8 mouse cellular contexts compared by ENCODE assay signal in genomic region chr11:77783747-77784646, GRCm38 (mm10). TPM values are rescaled to one million over a fixed set of nuclear protein-coding genes. Genes with fewer than 3 reads are reported as not detected.
DNase-seq lines count a peak whose midpoint lies in the region; ATAC-seq and TF ChIP-seq lines count a peak whose summit lies in the region.

No protein-coding gene starts in this region.

- peak overlapping the region; percentile 90 for H3K27ac ChIP-seq in heart, postnatal 0 days (ENCODE audit: low read depth)
- H3K27ac ChIP-seq in limb, embryonic 14.5 days (replicated peaks; ENCODE audit: low read depth, low read length) = peak overlapping the region; percentile 73
- H3K27ac ChIP-seq in midbrain, embryonic 14.5 days (replicated peaks; ENCODE audit: low read depth, low read length) = peak overlapping the region; percentile 37

- H3K9me3 ChIP-seq in heart, postnatal 0 days (replicated peaks; ENCODE audit: control insufficient read depth, low read length) = no peaks in the 10 kb centered on the region
- H3K9me3 ChIP-seq in limb, embryonic 14.5 days (ENCODE audit: control insufficient read depth, low read length) = no peaks in the 10 kb centered on the region
- no peaks in the 10 kb centered on the region for H3K9me3 ChIP-seq in midbrain, embryonic 14.5 days (ENCODE audit: control insufficient read depth, low read length)

- peak; percentile 69 for DNase-seq in layer of hippocampus, adult 9-11 months
- no peak for DNase-seq in layer of hippocampus, adult 8-10 months (ENCODE audit: low spot score in 2 of 2)
- DNase-seq in cerebellum, adult 9-11 months = peak; percentile 69
- DNase-seq in heart, postnatal 0 days (ENCODE audit: low spot score) = peak; percentile 19
- no peak for DNase-seq in limb, embryonic 14.5 days (ENCODE audit: low spot score)
- no peak for DNase-seq in midbrain, embryonic 14.5 days
- no peak for DNase-seq in MN1 (ENCODE audit: low spot score)
- no peak for DNase-seq in urinary bladder, adult 18-20 months (ENCODE audit: low spot score in 2 of 2)

- WGBS in heart, postnatal 0 days = 34% methylated on average over 18 of the region's 18 CpGs
- 56% methylated on average over 18 of the region's 18 CpGs for WGBS in limb, embryonic 14.5 days
- WGBS in midbrain, embryonic 14.5 days = 61% methylated on average over 18 of the region's 18 CpGs

- H3K27me3 ChIP-seq in heart, postnatal 0 days (ENCODE audit: control insufficient read depth, insufficient read depth, low read length) = no peaks in the 10 kb centered on the region
- no peaks in the 10 kb centered on the region for H3K27me3 ChIP-seq in limb, embryonic 14.5 days (ENCODE audit: control insufficient read depth, insufficient read depth, low read length)
- H3K27me3 ChIP-seq in midbrain, embryonic 14.5 days (ENCODE audit: control insufficient read depth, insufficient read depth, low read length) = no peaks in the 10 kb centered on the region

- peak overlapping the region; percentile 19; the same call in 1 of the 2 replicates for H3K4me2 ChIP-seq in heart, postnatal 0 days (ENCODE audit: low read depth, low read length)
- peak overlapping the region; percentile 19; the same call in 1 of the 2 replicates for H3K4me2 ChIP-seq in limb, embryonic 14.5 days (replicated peaks; ENCODE audit: low read depth, low read length, severe bottlenecking)
- H3K4me2 ChIP-seq in midbrain, embryonic 14.5 days (ENCODE audit: low read length) = no peak overlapping the region

- TF ChIP-seq POLR2A in limb, embryonic 14.5 days (IDR thresholded peaks at IDR 0.05; ENCODE audit: borderline replicate concordance, extremely low read depth, insufficient read depth, insufficient read length) = no peak

- peaks cover 51% of the 10 kb centered on the region for H3K4me1 ChIP-seq in heart, postnatal 0 days (ENCODE audit: control insufficient read depth, insufficient read depth)
- H3K4me1 ChIP-seq in limb, embryonic 14.5 days (ENCODE audit: control insufficient read depth, insufficient read depth, low read length) = peaks cover 33% of the 10 kb centered on the region
- peaks cover 22% of the 10 kb centered on the region for H3K4me1 ChIP-seq in midbrain, embryonic 14.5 days (ENCODE audit: control insufficient read depth, insufficient read depth, low read length)

- TF ChIP-seq EP300 in heart, postnatal 0 days (IDR thresholded peaks at IDR 0.05; ENCODE audit: low read depth) = no peak

- ATAC-seq in heart, postnatal 0 days (ENCODE audit: insufficient read depth, low read depth) = no peak
- 0 out of 2 replicates have a peak, but pooled peaks have one; percentile 11 for ATAC-seq in limb, embryonic 14.5 days (ENCODE audit: low FRiP score, low read depth)
- no peak for ATAC-seq in midbrain, embryonic 14.5 days (ENCODE audit: low FRiP score, low TSS enrichment)

- H3K36me3 ChIP-seq in heart, postnatal 0 days (replicated peaks; ENCODE audit: control insufficient read depth, insufficient read depth, low read length) = 0 out of 2 replicates have a peak, but pooled peaks cover 6% of the 10 kb centered on the region
- peaks cover 3% of the 10 kb centered on the region; the same call in 1 of the 2 replicates for H3K36me3 ChIP-seq in limb, embryonic 14.5 days (ENCODE audit: control insufficient read depth, insufficient read depth, low read length)
- peaks cover 16% of the 10 kb centered on the region; the same call in 1 of the 2 replicates for H3K36me3 ChIP-seq in midbrain, embryonic 14.5 days (ENCODE audit: control insufficient read depth, insufficient read depth, low read length)

- H3K9ac ChIP-seq in heart, postnatal 0 days (replicated peaks; ENCODE audit: low read depth, low read length) = no peak overlapping the region
- H3K9ac ChIP-seq in limb, embryonic 14.5 days (ENCODE audit: low read depth, low read length, severe bottlenecking) = peak overlapping the region; percentile 25; the same call in 1 of the 2 replicates
- no peak overlapping the region for H3K9ac ChIP-seq in midbrain, embryonic 14.5 days (replicated peaks; ENCODE audit: low read length)

- H3K4me3 ChIP-seq in heart, postnatal 0 days (ENCODE audit: low read depth, low read length) = no peak overlapping the region
- no peak overlapping the region for H3K4me3 ChIP-seq in limb, embryonic 14.5 days (replicated peaks; ENCODE audit: low read length)
- H3K4me3 ChIP-seq in midbrain, embryonic 14.5 days (replicated peaks; ENCODE audit: low read depth, low read length) = no peak overlapping the region

- TF ChIP-seq CTCF in heart, postnatal 0 days (IDR thresholded peaks at IDR 0.05; ENCODE audit: low read depth) = peak; percentile 51

RNA-seq across cellular contexts. Expression of gene Gm10277, which starts 3.5 kb away (rescaled TPM):
- total RNA-seq in layer of hippocampus, adult 8-10 months (2022) = not detected
- total RNA-seq in heart, postnatal 0 days (2014; rRNA removed; ENCODE audit: low replicate concordance) = not detected in 2 replicates
- polyA plus RNA-seq in heart, postnatal 0 days (2015; fragmentation: Nextera tagmentation; extraction: Ambion mirVana) = 0.41 and 0.52 TPM in 2 replicates
- polyA plus RNA-seq in limb, embryonic 14.5 days (2012; rRNA removed) = not detected in 2 replicates
- 0.75 and 0.89 TPM in 2 replicates for polyA plus RNA-seq in limb, embryonic 14.5 days (2014; fragmentation: Nextera tagmentation; extraction: Ambion mirVana)
- 1.0 and 1.6 TPM in 2 replicates for polyA plus RNA-seq in midbrain, embryonic 14.5 days (2014; fragmentation: Nextera tagmentation; extraction: Ambion mirVana)

RNA-seq across cellular contexts. Expression of gene Myo18a, which starts 21.0 kb away (rescaled TPM):
- total RNA-seq in layer of hippocampus, adult 8-10 months (2022) = 100 to 1,000 TPM; 136 to 156 (median 149) TPM
- 181 and 218 TPM in 2 replicates for total RNA-seq in heart, postnatal 0 days (2014; rRNA removed; ENCODE audit: low replicate concordance)
- 80.0 and 82.5 TPM in 2 replicates for polyA plus RNA-seq in heart, postnatal 0 days (2015; fragmentation: Nextera tagmentation; extraction: Ambion mirVana)
- polyA plus RNA-seq in limb, embryonic 14.5 days (2012; rRNA removed) = 42.9 and 47.0 TPM in 2 replicates
- polyA plus RNA-seq in limb, embryonic 14.5 days (2014; fragmentation: Nextera tagmentation; extraction: Ambion mirVana) = 43.5 and 45.3 TPM in 2 replicates
- polyA plus RNA-seq in midbrain, embryonic 14.5 days (2014; fragmentation: Nextera tagmentation; extraction: Ambion mirVana) = 42.3 and 49.7 TPM in 2 replicates

RNA-seq across cellular contexts. Expression of gene Cryba1, which starts 58.9 kb away (rescaled TPM):
- total RNA-seq in layer of hippocampus, adult 8-10 months (2022) = not detected
- not detected in 2 replicates for total RNA-seq in heart, postnatal 0 days (2014; rRNA removed; ENCODE audit: low replicate concordance)
- polyA plus RNA-seq in heart, postnatal 0 days (2015; fragmentation: Nextera tagmentation; extraction: Ambion mirVana) = not detected in 2 replicates
- not detected in 2 replicates for polyA plus RNA-seq in limb, embryonic 14.5 days (2012; rRNA removed)
- not detected in 2 replicates for polyA plus RNA-seq in limb, embryonic 14.5 days (2014; fragmentation: Nextera tagmentation; extraction: Ambion mirVana)
- polyA plus RNA-seq in midbrain, embryonic 14.5 days (2014; fragmentation: Nextera tagmentation; extraction: Ambion mirVana) = 0.41 and 0.69 TPM in 2 replicates

Comparison
In these comparisons a context has a peak if more than half of its experiments do, and no peak if none do; other contexts are left out.
1. DNase-seq: peak in layer of hippocampus, adult 9-11 months (single experiment), cerebellum, adult 9-11 months (single experiment) and heart, postnatal 0 days (single experiment); none in layer of hippocampus, adult 8-10 months (0 of 2), limb, embryonic 14.5 days (single experiment), midbrain, embryonic 14.5 days (single experiment), MN1 (single experiment) and urinary bladder, adult 18-20 months (0 of 2).
2. H3K27ac ChIP-seq: peak in every context shown above with its lines; median percentile 90 in heart, postnatal 0 days; 73 in limb, embryonic 14.5 days; 37 in midbrain, embryonic 14.5 days.